Mouse (Mus musculus) liver, postnatal 0 days (tissue): ENCODE measurements at regions not wholly inside any gene's neighbourhood (a gene's known extent, or its start where the extent isn't known, plus 50 kb on each side); places are given as distances from the start of the nearest gene placed in this dataset.

Source experiments
- CTCF ChIP-seq: sonication (generic); IDR thresholded peaks from 2 replicates; pipeline ENCODE4 v1.5.1; 2016; ENCODE audit warnings: antibody characterized with exemption, low read depth
- EP300 ChIP-seq: IDR thresholded peaks from 2 replicates; pipeline ENCODE4 v1.6.1; 2016; ENCODE audit warnings: antibody characterized with exemption, low read depth, mild to moderate bottlenecking

DNA sequence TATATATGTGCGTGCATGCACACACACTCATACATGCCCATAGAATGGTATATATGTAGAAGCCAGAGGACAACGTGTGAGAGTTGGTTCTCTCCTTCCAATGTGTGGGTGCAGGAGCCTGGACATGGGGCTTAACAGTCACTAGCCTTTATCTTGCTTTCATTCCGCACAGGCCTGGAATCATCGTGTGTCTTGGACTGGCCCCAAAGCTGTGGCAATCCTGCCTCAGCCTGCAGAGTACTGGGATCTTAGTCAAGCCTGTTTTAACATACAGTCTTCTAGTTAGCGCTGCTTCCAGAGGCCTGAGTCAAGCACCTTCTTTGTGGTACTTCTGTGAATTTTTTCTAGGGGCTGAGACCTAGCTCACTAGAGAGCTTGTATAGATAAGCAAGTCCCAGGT, 85.8 kb downstream of the Xrcc2 start:
- TF ChIP-seq CTCF (no peak), EP300 (no peak)
